Mouse (Mus musculus) sigmoid colon, adult 10 weeks (tissue): Measurements from ENCODE around the gene Ddx52. TPM values are rescaled to one million over a fixed set of nuclear protein-coding genes. Genes with fewer than 3 reads are reported as not detected.

Source experiments
- polyA plus RNA-seq: library from polyadenylated mRNA; stranded (reverse); fragments of 350-450 nt; fragmentation: Illumina TruSeq; extraction: RNeasy Lipid Tissue Mini Kit (QIAGEN cat#74804); gene quantifications from one replicate; pipeline ENCODE4 v1.2.3, GENCODE M21; 2014; ENCODE audit warnings: low read depth, low replicate concordance

Ddx52 gene
- 61.0 TPM for polyA plus RNA-seq

DNA sequence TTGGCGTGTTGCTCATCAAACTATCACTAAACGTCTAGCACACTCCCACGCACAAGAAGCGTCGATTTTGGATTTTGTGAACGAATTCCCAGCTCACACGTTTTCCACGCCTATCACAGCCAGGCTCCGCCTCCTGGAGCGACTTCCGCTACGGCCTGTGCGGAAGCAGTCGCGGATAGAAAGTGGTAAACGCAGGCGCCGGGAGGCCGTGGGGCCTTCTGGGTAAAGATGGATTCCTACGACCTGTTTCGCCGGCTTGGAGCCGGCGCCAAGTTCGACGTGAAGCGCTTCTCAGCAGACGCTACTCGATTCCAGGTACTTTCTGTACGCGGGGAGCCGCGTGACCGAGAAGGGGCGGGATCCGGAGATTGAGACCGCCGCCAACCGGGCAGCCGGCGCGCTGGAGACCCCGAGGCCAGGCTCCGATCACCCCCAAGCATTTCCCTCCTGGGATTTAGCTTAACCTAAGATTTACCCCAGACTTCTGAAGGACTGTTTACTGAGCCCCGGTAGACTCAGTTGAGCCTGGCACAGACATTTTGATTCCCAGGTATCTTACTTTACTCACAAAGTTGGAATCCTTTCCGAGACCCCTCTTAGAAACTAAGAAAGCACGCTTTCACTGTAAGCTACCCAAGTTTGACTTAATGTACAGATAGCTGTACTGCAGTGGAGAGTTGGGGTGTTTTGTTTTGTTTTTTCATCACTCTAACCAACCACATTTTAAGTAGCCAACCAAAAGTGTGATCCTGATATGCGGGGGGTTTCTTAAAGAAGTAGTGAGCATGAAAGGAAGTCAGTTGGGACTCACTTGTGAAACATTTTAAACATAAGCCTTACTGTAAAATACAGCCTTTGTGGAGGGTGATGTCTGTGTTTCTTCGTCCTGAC lies at the start of gene Ddx52:
Gene Ddx52 (plus strand): TSS at position 113 of the 891 bp plus-strand sequence.

DNA sequence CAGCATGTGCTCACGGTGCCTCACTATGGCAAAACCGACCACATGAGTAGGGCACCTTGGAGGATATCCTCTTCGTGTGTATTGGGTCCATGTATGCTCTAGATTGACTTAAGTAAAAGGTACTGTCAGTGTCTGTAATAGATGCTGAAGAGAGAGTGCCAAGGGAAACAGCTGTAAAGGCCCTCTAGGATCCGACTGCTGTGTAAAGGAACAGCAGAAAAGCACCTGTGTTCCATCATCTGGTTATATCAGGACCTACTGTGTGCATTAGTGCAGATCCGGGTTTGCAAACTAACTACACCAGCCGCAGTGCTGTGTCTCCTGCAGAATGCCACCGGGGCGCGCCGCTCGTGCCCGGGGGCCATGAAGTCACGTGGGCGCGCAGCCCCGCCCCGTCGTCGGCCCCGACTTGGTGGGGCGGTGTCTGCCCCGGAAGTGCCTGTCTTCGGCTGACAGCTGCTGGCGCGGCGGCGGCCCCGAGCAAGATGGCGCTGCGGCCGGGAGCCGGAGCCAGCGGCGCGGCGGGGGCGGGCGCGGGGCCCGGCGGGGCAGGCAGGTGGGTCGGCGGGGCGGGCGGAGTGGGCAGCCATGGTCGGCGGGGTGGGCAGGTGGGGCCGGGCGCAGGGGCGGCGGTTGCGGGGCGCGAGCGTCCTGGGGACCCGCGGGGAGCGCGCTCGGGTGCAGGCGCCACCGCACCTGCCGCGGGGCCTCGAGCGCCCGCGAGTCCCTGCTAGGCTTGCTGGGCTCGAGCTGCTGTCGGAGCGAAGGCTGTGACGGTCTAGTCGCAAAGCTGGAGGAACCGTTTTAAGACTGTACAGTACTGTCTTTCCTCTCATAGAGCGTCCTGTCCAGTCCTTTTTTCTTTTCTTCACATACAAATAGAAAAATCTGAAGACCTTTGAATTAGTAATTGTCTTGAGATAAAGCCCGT lies 22.4 kb downstream of the Ddx52 start, which contains the start of gene Synrg:
Gene Synrg (plus strand): TSS at position 438 of the 931 bp plus-strand sequence.

Other genes starting within 250 kb of the Ddx52 start
- gene Wfdc17, start 238.1 kb upstream of the Ddx52 start, polyA plus RNA-seq = 44.3 TPM
- gene Wfdc18, start 233.0 kb upstream of the Ddx52 start, polyA plus RNA-seq = 9.8 TPM
- gene Wfdc21, start 195.1 kb upstream of the Ddx52 start, polyA plus RNA-seq = 1.6 TPM
- 5.8 TPM for gene Heatr6, start 188.4 kb upstream of the Ddx52 start, polyA plus RNA-seq
- 25.4 TPM for gene Hnf1b, start 92.0 kb upstream of the Ddx52 start, polyA plus RNA-seq
- gene Synrg, start 22.4 kb downstream of the Ddx52 start, polyA plus RNA-seq = 24.4 TPM
- 2.4 TPM for gene Dusp14, start 127.2 kb downstream of the Ddx52 start, polyA plus RNA-seq
- gene Tada2a, start 187.5 kb downstream of the Ddx52 start, polyA plus RNA-seq = 18.7 TPM
- 24.7 TPM for gene Acaca, start 187.6 kb downstream of the Ddx52 start, polyA plus RNA-seq
- 7.2 TPM for gene Gm11437, start 225.4 kb downstream of the Ddx52 start, polyA plus RNA-seq